In the genomic region with DNA sequence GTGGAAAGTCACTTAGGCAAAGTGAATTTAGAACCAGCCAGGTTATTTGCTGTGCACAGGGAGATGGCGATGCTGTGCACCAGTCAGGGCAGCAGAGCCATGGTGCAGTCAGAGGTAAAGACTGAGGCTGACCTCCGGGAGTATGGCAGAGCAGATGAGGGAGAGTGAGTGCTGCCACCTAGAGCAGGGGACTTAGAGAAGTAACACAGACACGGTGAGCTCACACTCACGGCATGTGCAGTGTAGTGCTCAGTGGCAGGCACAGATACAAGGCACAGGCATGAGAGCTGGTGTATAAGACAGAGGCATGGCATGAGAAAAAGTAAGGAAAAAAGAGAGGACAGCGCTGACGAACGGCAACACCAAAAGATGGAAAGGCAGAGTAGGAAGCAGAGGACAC, we compare ENCODE assay signal across 34 mouse cellular contexts. TPM values are rescaled to one million over a fixed set of nuclear protein-coding genes. Genes with fewer than 3 reads are reported as not detected.
A peak's percentile ranks its signal among the peaks of the same experiment; 100 is the strongest.
DNase-seq lines count a peak whose midpoint lies in the region; ATAC-seq and TF ChIP-seq lines count a peak whose summit lies in the region.
"Had no signal": no experiment of that assay in that cellular context is flagged by ENCODE, and none has a peak within 500 bp of the region (broad histone marks: within the 10 kb centered on the region; RNA-seq: fewer than 3 reads in every experiment).

No protein-coding gene starts in this region.

- H3K4me1 ChIP-seq in liver, adult 2 months (ENCODE audit: control insufficient read depth, insufficient read depth, low read length) = no peaks in the 10 kb centered on the region
- H3K4me1 ChIP-seq in midbrain, postnatal 0 days (ENCODE audit: insufficient read depth, low read length) = no peaks in the 10 kb centered on the region
- no peaks in the 10 kb centered on the region for H3K4me1 ChIP-seq in midbrain, embryonic 16.5 days (ENCODE audit: control insufficient read depth, insufficient read depth, low read length)
- H3K4me1 ChIP-seq: heart, embryonic 10.5 days; heart, embryonic 15.5 days; hindbrain, embryonic 13.5 days; kidney, embryonic 15.5 days; limb, embryonic 10.5 days; limb, embryonic 15.5 days had no signal

- no peak for DNase-seq in cerebellum, adult 8-10 months
- DNase-seq in liver, adult 2 months (ENCODE audit: extremely low read depth, low read depth, low spot score) = no peak
- no peak for DNase-seq in liver
- no peak for DNase-seq in midbrain, postnatal 0 days (ENCODE audit: low spot score)
- no peak for DNase-seq in left cerebral cortex, adult 2 months (ENCODE audit: extremely low spot score in 1 of 2, low spot score in 2 of 2)
- DNase-seq in right cerebral cortex, postnatal 10 days (ENCODE audit: low spot score in 2 of 2) = no peak
- DNase-seq: adrenal gland, adult 2 months; adrenal gland, postnatal 36 days; cerebellum, adult 9-10 months; cerebellum, postnatal 36 days; gastrocnemius, postnatal 25 days; heart, adult 11 months; heart, postnatal 4 days; kidney, adult 11 months; kidney, postnatal 36 days; layer of hippocampus, postnatal 36 days; lung, embryonic 14.5 days; lung, postnatal 36 days; midbrain, embryonic 14.5 days; spleen, adult 18-20 months; thymus, adult 18-20 months; thymus, postnatal 25 days had no signal

- no peaks in the 10 kb centered on the region for H3K79me2 ChIP-seq in liver, adult 2 months (ENCODE audit: control insufficient read depth, insufficient read depth, low read length)

- H3K4me3 ChIP-seq in liver, adult 2 months (ENCODE audit: insufficient read depth, low read depth, low read length) = no peak overlapping the region
- H3K4me3 ChIP-seq in midbrain, postnatal 0 days (ENCODE audit: low read depth, low read length) = no peak overlapping the region
- no peak overlapping the region for H3K4me3 ChIP-seq in midbrain, embryonic 16.5 days (ENCODE audit: low read depth, low read length)
- H3K4me3 ChIP-seq in left cerebral cortex, adult 2 months = no peak overlapping the region
- H3K4me3 ChIP-seq: heart, embryonic 10.5 days; heart, embryonic 15.5 days; hindbrain, embryonic 13.5 days; kidney, embryonic 15.5 days; limb, embryonic 10.5 days; limb, embryonic 15.5 days had no signal

- no peak overlapping the region for H3K4me2 ChIP-seq in midbrain, postnatal 0 days (ENCODE audit: low read depth, low read length, poor library complexity, severe bottlenecking)
- H3K4me2 ChIP-seq in midbrain, embryonic 16.5 days (ENCODE audit: low read length) = no peak overlapping the region
- H3K4me2 ChIP-seq: heart, embryonic 15.5 days; hindbrain, embryonic 13.5 days; kidney, embryonic 15.5 days; limb, embryonic 15.5 days; lung, embryonic 14.5 days had no signal

- WGBS in liver, adult 2 months = 85% methylated on average over 7 of the region's 7 CpGs
- WGBS in midbrain, postnatal 0 days = 77% methylated on average over 7 of the region's 7 CpGs
- WGBS in midbrain, embryonic 16.5 days = 77% methylated on average over 7 of the region's 7 CpGs

- TF ChIP-seq POLR2A in liver, adult 2 months (IDR thresholded peaks at IDR 0.05; ENCODE audit: extremely low read depth, insufficient read depth, low read length) = no peak

- intact Hi-C loops in left cerebral cortex, adult 2 months (cut with DNase I) = no loop called here

- H3K9ac ChIP-seq in liver, adult 2 months (ENCODE audit: low read depth, low read length) = no peak overlapping the region
- no peak overlapping the region for H3K9ac ChIP-seq in midbrain, postnatal 0 days (replicated peaks; ENCODE audit: low read length, poor library complexity, severe bottlenecking)
- no peak overlapping the region for H3K9ac ChIP-seq in midbrain, embryonic 16.5 days (ENCODE audit: low read depth, low read length)
- H3K9ac ChIP-seq: heart, embryonic 15.5 days; hindbrain, embryonic 13.5 days; kidney, embryonic 15.5 days; limb, embryonic 15.5 days; lung, embryonic 14.5 days had no signal

- peak; percentile 52; the same call in 1 of the 2 replicates for ATAC-seq in cerebellum, adult (ENCODE audit: insufficient number of reproducible peaks, low FRiP score, low TSS enrichment)
- no peak for ATAC-seq in midbrain, postnatal 0 days (ENCODE audit: low FRiP score)
- ATAC-seq in midbrain, embryonic 16.5 days = no peak
- ATAC-seq: forebrain, embryonic 14.5 days; Patski had no signal

- peaks cover 23% of the 10 kb centered on the region for H3K36me3 ChIP-seq in liver, adult 2 months (ENCODE audit: control insufficient read depth, insufficient read depth, low read length)
- H3K36me3 ChIP-seq in midbrain, postnatal 0 days (ENCODE audit: insufficient read depth, low read length) = peaks cover 5% of the 10 kb centered on the region; the same call in 1 of the 2 replicates
- H3K36me3 ChIP-seq in midbrain, embryonic 16.5 days (ENCODE audit: control insufficient read depth, insufficient read depth, low read length) = no peaks in the 10 kb centered on the region

- TF ChIP-seq CTCF in liver, adult 2 months (IDR thresholded peaks at IDR 0.05; ENCODE audit: low read depth, low read length) = 0 out of 2 replicates have a peak, but pooled peaks have one; percentile 9
- TF ChIP-seq CTCF in midbrain, postnatal 0 days (IDR thresholded peaks at IDR 0.05) = peak; percentile 11; the same call in 1 of the 2 replicates
- TF ChIP-seq CTCF in left cerebral cortex, adult 2 months (IDR thresholded peaks at IDR 0.05) = no peak

- H3K9me3 ChIP-seq in midbrain, postnatal 0 days (ENCODE audit: low read length) = no peaks in the 10 kb centered on the region
- no peaks in the 10 kb centered on the region for H3K9me3 ChIP-seq in midbrain, embryonic 16.5 days (replicated peaks; ENCODE audit: control insufficient read depth, low read length, poor library complexity, severe bottlenecking)
- H3K9me3 ChIP-seq: heart, embryonic 10.5 days; heart, embryonic 15.5 days; hindbrain, embryonic 13.5 days; kidney, embryonic 15.5 days; limb, embryonic 10.5 days; limb, embryonic 15.5 days had no signal

- H3K27me3 ChIP-seq in liver, adult 2 months (ENCODE audit: control insufficient read depth, insufficient read depth, low read length) = no peaks in the 10 kb centered on the region
- H3K27me3 ChIP-seq in midbrain, postnatal 0 days (ENCODE audit: insufficient read depth, low read length) = no peaks in the 10 kb centered on the region
- no peaks in the 10 kb centered on the region for H3K27me3 ChIP-seq in midbrain, embryonic 16.5 days (ENCODE audit: control insufficient read depth, insufficient read depth, low read depth, low read length)
- H3K27me3 ChIP-seq: CH12.LX; heart, embryonic 15.5 days; hindbrain, embryonic 13.5 days; kidney, embryonic 15.5 days; limb, embryonic 15.5 days; Patski had no signal

- H3K27ac ChIP-seq in liver, adult 2 months (replicated peaks; ENCODE audit: insufficient read depth, low read depth, low read length) = no peak overlapping the region
- H3K27ac ChIP-seq in midbrain, postnatal 0 days (ENCODE audit: low read depth, low read length) = no peak overlapping the region
- H3K27ac ChIP-seq in midbrain, embryonic 16.5 days (ENCODE audit: low read length) = no peak overlapping the region
- no peak overlapping the region for H3K27ac ChIP-seq in left cerebral cortex, adult 2 months
- H3K27ac ChIP-seq: heart, embryonic 10.5 days; heart, embryonic 15.5 days; hindbrain, embryonic 13.5 days; kidney, embryonic 15.5 days; limb, embryonic 10.5 days; limb, embryonic 15.5 days had no signal

RNA-seq across cellular contexts. Expression of gene Msrb3, which starts 30.6 kb away (rescaled TPM):
- 9.5 and 10.1 TPM in 2 replicates for total RNA-seq in liver, adult 2 months (2014; rRNA removed)
- 3.7 and 4.1 TPM in 2 replicates for polyA plus RNA-seq in liver, adult 2 months (2012; rRNA removed)
- total RNA-seq in midbrain, postnatal 0 days (2014; rRNA removed) = 5.6 and 10.2 TPM in 2 replicates
- polyA plus RNA-seq in midbrain, postnatal 0 days (2015; fragmentation: Nextera tagmentation; extraction: Ambion mirVana) = 0.72 and 1.0 TPM in 2 replicates
- 1.0 and 1.3 TPM in 2 replicates for polyA plus RNA-seq in midbrain, embryonic 16.5 days (2015; fragmentation: Nextera tagmentation; extraction: Ambion mirVana)
- 1 to 10 TPM; 6.4 to 7.2 TPM for total RNA-seq in left cerebral cortex, adult 2 months (2021)
- total RNA-seq: CH12.LX; neutrophil, adult 5-6 weeks had no signal

RNA-seq across cellular contexts. Expression of gene Lemd3, which starts 49.6 kb away (rescaled TPM):
- 5.2 and 5.4 TPM in 2 replicates for total RNA-seq in liver, adult 2 months (2014; rRNA removed)
- 2.4 and 3.6 TPM in 2 replicates for polyA plus RNA-seq in liver, adult 2 months (2012; rRNA removed)
- 31.3 and 34.7 TPM in 2 replicates for total RNA-seq in midbrain, postnatal 0 days (2014; rRNA removed)
- polyA plus RNA-seq in midbrain, postnatal 0 days (2015; fragmentation: Nextera tagmentation; extraction: Ambion mirVana) = 2.7 TPM in 2 replicates
- polyA plus RNA-seq in midbrain, embryonic 16.5 days (2015; fragmentation: Nextera tagmentation; extraction: Ambion mirVana) = 2.7 and 3.3 TPM in 2 replicates
- total RNA-seq in left cerebral cortex, adult 2 months (2021) = 10 to 100 TPM; 38.2 to 39.5 TPM
